Mouse (Mus musculus) liver, adult 2 months (tissue): ENCODE data around the gene Ftl1.

Source experiments
- CTCF ChIP-seq: fragments of 200-500 bp; IDR thresholded peaks from 2 replicates; pipeline ENCODE4 v1.5.1; 2011; ENCODE audit warnings: low read depth, low read length, control low read depth
- POLR2A ChIP-seq: fragments of 200-500 bp; IDR thresholded peaks from 2 replicates; pipeline ENCODE4 v1.6.1; 2011; ENCODE audit warnings: low read length, control low read depth; ENCODE audit not compliant: insufficient read depth; ENCODE audit errors: extremely low read depth

GRCm38 (mm10) chr7:45409497-45410163, 50.1 kb downstream of the Ftl1 start:
- TF ChIP-seq CTCF (no peak), POLR2A (no peak)
